Mouse (Mus musculus) liver, postnatal 0 days (tissue): ENCODE measurements around the gene Atg13. TPM values are rescaled to one million over a fixed set of nuclear protein-coding genes. Genes with fewer than 3 reads are reported as not detected.

ENCODE experiments used
- ATAC-seq: fragments of 200-750 bp; cut with Nextera tagmentation; 2 replicates; pipeline ENCODE4 v1.8.0; 2017; ENCODE audit warnings: mild to moderate bottlenecking, moderate library complexity
- DNase-seq: peaks from one replicate; pipeline ENCODE4 v3.0.0-alpha.2; 2016
- H3K27ac ChIP-seq: fragments of 300-500 bp; sonication (generic); 2 replicates; pipeline ENCODE4 v1.5.1; 2014; ENCODE audit warnings: antibody characterized with exemption, moderate library complexity, mild to moderate bottlenecking, low read depth
- H3K27me3 ChIP-seq: fragments of 300-500 bp; sonication (generic); 2 replicates; pipeline ENCODE4 v1.6.1; 2014; ENCODE audit warnings: low read length, control low read depth, mixed read lengths; ENCODE audit not compliant: insufficient read depth
- H3K36me3 ChIP-seq: fragments of 300-500 bp; sonication (generic); replicated peaks from 2 replicates; pipeline ENCODE4 v1.6.1; 2014; ENCODE audit warnings: mild to moderate bottlenecking, control low read depth, low read length, moderate library complexity, mixed read lengths; ENCODE audit not compliant: insufficient read depth
- H3K4me1 ChIP-seq: fragments of 300-500 bp; sonication (generic); 2 replicates; pipeline ENCODE4 v1.6.1; 2014; ENCODE audit warnings: antibody characterized with exemption, mild to moderate bottlenecking, control low read depth; ENCODE audit not compliant: insufficient read depth
- H3K4me2 ChIP-seq: fragments of 300-500 bp; sonication (generic); 2 replicates; pipeline ENCODE4 v1.6.1; 2014; ENCODE audit warnings: low read depth, mild to moderate bottlenecking, low read length, moderate library complexity, mixed read lengths
- H3K4me3 ChIP-seq: fragments of 300-500 bp; sonication (generic); 2 replicates; pipeline ENCODE4 v1.5.1; 2014; ENCODE audit warnings: low read depth, low read length
- H3K9ac ChIP-seq: fragments of 300-500 bp; sonication (generic); replicated peaks from 2 replicates; pipeline ENCODE4 v1.6.1; 2014; ENCODE audit warnings: mild to moderate bottlenecking, moderate library complexity
- H3K9me3 ChIP-seq: fragments of 300-500 bp; sonication (generic); 2 replicates; pipeline ENCODE4 v1.6.1; 2016; ENCODE audit warnings: mild to moderate bottlenecking, control low read depth, low read length, mixed read lengths
- CTCF ChIP-seq: sonication (generic); IDR thresholded peaks from 2 replicates; pipeline ENCODE4 v1.5.1; 2016; ENCODE audit warnings: antibody characterized with exemption, low read depth
- EP300 ChIP-seq: IDR thresholded peaks from 2 replicates; pipeline ENCODE4 v1.6.1; 2016; ENCODE audit warnings: antibody characterized with exemption, low read depth, mild to moderate bottlenecking
- WGBS: fragments of 180-500 bp; shearing (Covaris S2); extraction: QIAGEN DNeasy Blood & Tissue Kit; methylation state at CpG from one replicate; pipeline ENCODE4 v1.1.7; 2014; ENCODE audit not compliant: insufficient replicate concordance; 5-methylcytosine and 5-hydroxymethylcytosine counted together
- polyA plus RNA-seq: library from polyadenylated mRNA; unstranded; fragments of >200 nt; fragmentation: Nextera tagmentation; extraction: Ambion mirVana; gene quantifications from 2 replicates; pipeline ENCODE4 v1.2.1, GENCODE M21; 2015

Atg13 gene
- 8.6 and 9.0 TPM in 2 replicates for polyA plus RNA-seq

DNA sequence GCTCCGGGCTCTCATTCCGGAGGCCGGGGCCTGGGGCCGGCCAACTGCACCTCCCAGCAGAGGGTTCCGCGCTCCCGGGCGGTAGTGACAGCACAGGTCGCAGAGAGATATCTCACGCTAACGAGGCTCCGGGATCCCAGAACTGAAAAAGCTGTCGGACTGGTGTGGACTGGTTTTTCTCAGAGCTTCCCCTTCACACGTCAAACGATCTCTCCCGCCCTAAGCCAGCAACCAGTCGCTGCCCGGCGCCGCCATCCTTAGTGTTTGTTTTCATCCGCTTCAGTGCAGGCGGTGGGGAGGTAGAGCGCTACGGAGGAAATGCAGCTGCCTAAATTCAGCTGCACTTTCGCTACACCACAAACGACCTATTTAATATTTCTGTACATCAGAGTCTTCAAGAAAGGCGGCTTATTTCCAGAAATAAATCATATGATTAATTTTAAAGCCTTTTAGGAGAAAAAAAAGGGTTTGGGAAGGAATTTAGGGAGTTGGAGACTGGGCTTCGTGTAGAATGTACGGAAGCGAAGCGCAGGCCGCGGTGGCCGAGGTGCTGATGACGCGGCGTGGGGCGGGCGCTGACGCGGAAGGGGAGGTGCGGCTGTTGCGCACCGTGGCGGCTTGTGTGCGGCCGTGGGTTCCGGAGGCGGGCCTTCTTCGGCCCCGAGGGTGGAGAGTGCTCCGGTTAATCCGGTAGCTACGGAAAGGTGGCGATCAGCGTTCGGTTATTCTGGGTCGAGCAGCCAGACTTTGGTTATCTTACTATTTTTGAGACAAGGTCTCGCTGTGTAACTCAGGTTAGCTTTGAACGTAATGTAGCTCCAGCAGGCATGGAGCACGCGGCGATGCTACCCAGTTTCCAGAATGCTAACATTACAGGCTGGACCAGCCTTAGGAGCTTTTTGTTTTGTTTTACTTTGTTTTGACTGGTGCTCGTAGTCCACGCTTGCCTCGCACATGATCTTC, at the start of gene Atg13, which contains the start of gene Harbi1:
Gene Atg13, minus strand, starts transcription at position 305 of the 963 bp plus-strand sequence.
Gene Harbi1, plus strand, starts transcription at position 581 of the 963 bp plus-strand sequence.
- Histone ChIP-seq H3K4me2 (peak within 1 kb of the TSS; percentile 75), H3K36me3 (no peaks in the 10 kb centered on the region), H3K4me3 (peak within 1 kb of the TSS; percentile 96), H3K27ac (peak within 1 kb of the TSS; percentile 92), H3K27me3 (no peaks in the 10 kb centered on the region), H3K9ac (peak within 1 kb of the TSS; percentile 98), H3K9me3 (no peaks in the 10 kb centered on the region), H3K4me1 (peaks cover 12% of the 10 kb centered on the region)
- ATAC-seq (peak; percentile 98), DNase-seq (peak; percentile 97)
- no peak for TF ChIP-seq CTCF
- TF ChIP-seq EP300: peak; percentile 61; the same call in 1 of the 2 replicates
- WGBS: under 1% methylated on average over 66 of the region's 66 CpGs

DNA sequence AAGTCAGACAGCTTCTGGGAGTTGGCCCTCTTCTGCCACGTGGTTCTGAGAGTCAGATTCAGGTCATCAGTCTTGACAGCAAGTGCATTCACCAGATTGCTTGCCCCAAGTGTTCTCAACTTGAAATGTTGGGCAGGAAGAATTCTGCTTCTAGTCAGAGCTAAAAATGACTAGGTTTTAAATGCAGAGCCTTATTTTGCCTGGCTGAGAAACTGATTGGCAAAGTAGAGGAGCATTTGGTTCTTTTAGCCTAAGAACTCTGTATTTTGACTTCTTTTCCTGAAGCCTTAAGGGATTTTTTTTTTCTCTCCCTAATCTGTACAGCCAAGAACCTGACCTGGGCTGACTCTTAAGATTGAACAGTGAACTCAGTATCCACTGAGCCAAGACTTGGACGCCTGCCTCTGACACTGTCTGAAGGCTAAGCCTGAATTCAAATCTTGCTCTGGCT, 39.5 kb upstream of the Atg13 start:
- H3K4me3 ChIP-seq: no peak overlapping the region
- no peaks in the 10 kb centered on the region for H3K36me3 ChIP-seq
- WGBS: 65% methylated on average over 2 of the region's 2 CpGs
- DNase-seq: no peak
- H3K9me3 ChIP-seq: no peaks in the 10 kb centered on the region
- H3K4me2 ChIP-seq: no peak overlapping the region
- H3K27ac ChIP-seq: peak overlapping the region; percentile 57
- no peak for ATAC-seq
- H3K4me1 ChIP-seq: peaks cover 17% of the 10 kb centered on the region; the same call in 1 of the 2 replicates
- H3K27me3 ChIP-seq: no peaks in the 10 kb centered on the region
- no peak for TF ChIP-seq EP300
- H3K9ac ChIP-seq: no peak overlapping the region

DNA sequence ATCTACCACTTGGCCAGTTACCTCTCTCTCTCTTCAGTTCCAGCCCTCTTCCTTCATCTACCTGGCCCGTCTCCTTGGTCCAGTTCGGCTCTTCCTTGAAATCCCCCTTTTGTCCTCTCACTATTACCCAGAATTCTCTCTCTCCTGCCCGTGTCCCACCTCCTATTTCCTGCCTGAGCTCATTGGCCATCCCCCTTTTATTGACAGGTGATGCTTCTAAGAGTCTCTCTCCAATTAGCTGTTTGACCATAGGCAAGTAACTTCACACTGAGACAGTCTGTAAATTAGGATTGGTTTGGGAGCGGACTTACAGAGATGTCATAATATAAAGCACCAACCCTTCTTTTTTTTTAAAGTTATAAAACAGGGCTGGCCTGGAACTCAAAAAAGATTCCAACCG, 34.3 kb upstream of the Atg13 start:
- TF ChIP-seq CTCF (no peak), EP300 (no peak)
- Histone ChIP-seq H3K36me3 (no peaks in the 10 kb centered on the region; the same call in 1 of the 2 replicates), H3K4me3 (no peak overlapping the region), H3K9ac (no peak overlapping the region), H3K4me2 (no peak overlapping the region), H3K9me3 (no peaks in the 10 kb centered on the region), H3K4me1 (peaks cover 1% of the 10 kb centered on the region; the same call in 1 of the 2 replicates), H3K27ac (no peak overlapping the region), H3K27me3 (no peaks in the 10 kb centered on the region)
- DNase-seq (no peak), ATAC-seq (no peak)
- 86% methylated on average over 5 of the region's 5 CpGs for WGBS

DNA sequence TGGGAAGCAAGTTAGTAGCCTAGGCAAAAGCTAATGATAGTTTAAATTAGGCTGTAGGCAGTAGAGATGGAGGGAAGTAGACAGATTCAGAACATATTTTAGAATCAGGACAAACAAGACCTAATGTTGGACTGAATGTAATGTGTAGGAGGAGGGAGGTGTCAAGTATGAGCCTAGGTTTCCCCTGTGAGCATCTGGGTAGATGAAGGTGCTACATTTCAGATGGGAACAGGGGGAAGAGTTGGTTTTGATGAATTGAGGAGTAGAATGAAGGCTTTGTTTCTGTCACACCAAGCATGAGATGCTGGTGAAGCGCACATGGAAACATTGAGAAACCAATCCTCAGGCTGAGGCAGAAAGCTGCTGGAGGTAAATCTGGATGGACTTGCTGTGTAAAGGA, 29.2 kb upstream of the Atg13 start:
- Histone ChIP-seq H3K4me3 (no peak overlapping the region), H3K27ac (no peak overlapping the region), H3K4me2 (no peak overlapping the region), H3K27me3 (no peaks in the 10 kb centered on the region), H3K4me1 (no peaks in the 10 kb centered on the region), H3K9me3 (no peaks in the 10 kb centered on the region), H3K9ac (no peak overlapping the region), H3K36me3 (no peaks in the 10 kb centered on the region; the same call in 1 of the 2 replicates)
- ATAC-seq (no peak), DNase-seq (no peak)
- TF ChIP-seq CTCF (no peak), EP300 (no peak)
- WGBS: 96% methylated on average over 1 of the region's 1 CpGs

DNA sequence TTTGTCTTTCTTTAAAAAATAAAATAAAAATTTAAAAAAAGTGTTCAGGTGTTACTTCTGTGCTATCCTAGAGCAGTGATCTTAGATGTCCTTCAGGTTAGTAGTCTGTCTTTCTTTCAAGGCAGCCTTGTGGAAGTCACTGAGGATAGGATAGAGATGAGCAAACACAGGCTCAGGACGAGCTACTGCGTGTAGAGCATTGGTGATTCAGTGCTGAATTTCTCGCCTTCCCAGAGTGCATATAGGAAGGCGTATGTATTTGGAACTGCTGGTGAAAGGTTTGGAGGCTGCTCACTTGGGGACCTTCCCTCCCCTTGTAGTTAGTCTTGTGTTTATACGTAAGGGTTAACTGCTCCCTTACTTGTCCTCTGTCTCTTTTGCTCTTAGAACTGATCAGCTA, 24.8 kb upstream of the Atg13 start:
- no peak overlapping the region for H3K4me3 ChIP-seq
- ATAC-seq (no peak), DNase-seq (no peak)
- no peak overlapping the region for H3K4me2 ChIP-seq
- no peaks in the 10 kb centered on the region for H3K9me3 ChIP-seq
- H3K9ac ChIP-seq: no peak overlapping the region
- H3K27me3 ChIP-seq: no peaks in the 10 kb centered on the region
- 0 out of 2 replicates have a peak, but pooled peaks cover 3% of the 10 kb centered on the region for H3K4me1 ChIP-seq
- no peaks in the 10 kb centered on the region for H3K36me3 ChIP-seq
- TF ChIP-seq EP300: no peak
- no peak for TF ChIP-seq CTCF
- no peak overlapping the region for H3K27ac ChIP-seq
- 85% methylated on average over 5 of the region's 5 CpGs for WGBS
